Mouse (Mus musculus) heart, embryonic 13.5 days (tissue): ENCODE results near the gene Ascl3. TPM values are rescaled to one million over a fixed set of nuclear protein-coding genes. Genes with fewer than 3 reads are reported as not detected.

Experiments
- ATAC-seq: fragments of 200-750 bp; cut with Nextera tagmentation; 2 replicates; pipeline ENCODE4 v1.8.0; 2017; ENCODE audit warnings: moderate TSS enrichment; ENCODE audit not compliant: insufficient number of reproducible peaks, low FRiP score, low TSS enrichment; ENCODE audit errors: extremely low read depth
- H3K27ac ChIP-seq: fragments of 300-500 bp; sonication (generic); replicated peaks from 2 replicates; pipeline ENCODE4 v1.5.1; 2015; ENCODE audit warnings: moderate library complexity, mild to moderate bottlenecking, inconsistent platforms
- H3K27me3 ChIP-seq: fragments of 300-500 bp; sonication (generic); replicated peaks from 2 replicates; pipeline ENCODE4 v1.6.1; 2015; ENCODE audit warnings: mild to moderate bottlenecking, inconsistent platforms
- H3K36me3 ChIP-seq: fragments of 300-500 bp; sonication (generic); 2 replicates; pipeline ENCODE4 v1.6.1; 2015; ENCODE audit warnings: mild to moderate bottlenecking, inconsistent platforms
- H3K4me1 ChIP-seq: fragments of 300-500 bp; sonication (generic); 2 replicates; pipeline ENCODE4 v1.6.1; 2015; ENCODE audit warnings: inconsistent platforms
- H3K4me2 ChIP-seq: fragments of 300-500 bp; sonication (generic); 2 replicates; pipeline ENCODE4 v1.6.1; 2015; ENCODE audit warnings: inconsistent platforms, mild to moderate bottlenecking, moderate library complexity
- H3K4me3 ChIP-seq: fragments of 300-500 bp; sonication (generic); 2 replicates; pipeline ENCODE4 v1.5.1; 2015; ENCODE audit warnings: moderate library complexity, mild to moderate bottlenecking, inconsistent platforms
- H3K9ac ChIP-seq: fragments of 300-500 bp; sonication (generic); 2 replicates; pipeline ENCODE4 v1.6.1; 2015; ENCODE audit warnings: inconsistent platforms, mild to moderate bottlenecking, moderate library complexity
- H3K9me3 ChIP-seq: fragments of 300-500 bp; sonication (generic); 2 replicates; pipeline ENCODE4 v1.6.1; 2016; ENCODE audit warnings: inconsistent platforms
- WGBS: fragments of 180-500 bp; shearing (Covaris S2); methylation state at CpG from one replicate; pipeline ENCODE4 v1.1.7; 2015; ENCODE audit warnings: mixed read lengths; 5-methylcytosine and 5-hydroxymethylcytosine counted together
- polyA plus RNA-seq: library from polyadenylated mRNA; unstranded; fragments of >200 nt; fragmentation: Nextera tagmentation; extraction: Ambion mirVana; gene quantifications from 2 replicates; pipeline ENCODE4 v1.2.1, GENCODE M21; 2015

Gene Ascl3
- polyA plus RNA-seq: not detected in 2 replicates

DNA sequence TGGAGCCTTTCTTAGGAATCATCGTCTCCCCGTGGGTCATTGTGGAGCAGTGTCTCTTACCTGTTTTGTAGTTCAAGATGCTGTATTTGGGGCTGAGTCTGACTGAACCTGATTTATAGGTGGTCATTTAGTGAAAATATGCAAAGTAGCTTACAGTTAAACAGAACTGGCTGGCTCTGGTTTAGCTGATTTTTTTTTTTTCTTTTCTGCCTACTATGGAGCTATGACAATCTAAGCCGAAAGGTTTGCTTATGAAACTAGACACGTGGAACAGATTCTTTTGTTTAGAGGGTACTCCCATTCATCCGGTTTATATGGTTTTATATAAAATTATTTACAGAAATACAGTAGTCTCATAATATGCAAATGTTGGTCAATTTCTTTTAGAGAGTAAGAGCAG is at the start of gene Ascl3:
Gene Ascl3, minus strand, starts transcription at position 101 of the 400 bp plus-strand sequence.
- H3K9me3 ChIP-seq: no peaks in the 10 kb centered on the region
- no peak within 1 kb of the TSS for H3K4me3 ChIP-seq
- H3K4me2 ChIP-seq: no peak within 1 kb of the TSS
- peaks cover 13% of the 10 kb centered on the region for H3K36me3 ChIP-seq
- H3K4me1 ChIP-seq: peaks cover 17% of the 10 kb centered on the region
- 80% methylated on average over 5 of the region's 5 CpGs for WGBS
- ATAC-seq: no peak
- no peaks in the 10 kb centered on the region for H3K27me3 ChIP-seq
- H3K27ac ChIP-seq: no peak within 1 kb of the TSS
- peak within 1 kb of the TSS; percentile 44; the same call in 1 of the 2 replicates for H3K9ac ChIP-seq

DNA sequence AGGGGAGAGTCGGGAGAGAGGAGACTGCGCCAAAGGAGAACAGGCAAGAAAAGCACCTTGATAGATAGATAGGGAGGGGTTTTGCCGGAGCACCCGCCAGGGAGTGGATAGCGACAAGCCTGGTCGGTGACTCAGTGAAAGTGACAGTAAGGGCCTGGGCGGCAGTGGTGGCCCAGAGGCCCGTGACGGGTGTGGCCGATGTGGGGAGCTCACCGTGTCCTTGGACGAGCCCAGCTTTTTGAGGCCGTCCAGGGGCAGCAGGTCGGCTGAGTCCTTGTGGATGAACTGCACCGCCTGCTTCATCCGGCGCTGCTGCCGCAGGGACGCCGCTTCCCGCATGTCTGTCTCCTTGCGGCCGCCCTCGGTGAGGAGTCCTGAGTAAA is 49.6 kb upstream of the Ascl3 start:
- peaks cover 22% of the 10 kb centered on the region for H3K4me1 ChIP-seq
- H3K36me3 ChIP-seq: no peaks in the 10 kb centered on the region
- no peaks in the 10 kb centered on the region for H3K9me3 ChIP-seq
- peak; percentile 59; the same call in 1 of the 2 replicates for ATAC-seq
- peak overlapping the region; percentile 95 for H3K4me2 ChIP-seq
- no peak overlapping the region for H3K27ac ChIP-seq
- H3K27me3 ChIP-seq: peaks cover 73% of the 10 kb centered on the region
- WGBS: under 1% methylated on average over 24 of the region's 24 CpGs
- peak overlapping the region; percentile 62 for H3K9ac ChIP-seq
- H3K4me3 ChIP-seq: peak overlapping the region; percentile 58

DNA sequence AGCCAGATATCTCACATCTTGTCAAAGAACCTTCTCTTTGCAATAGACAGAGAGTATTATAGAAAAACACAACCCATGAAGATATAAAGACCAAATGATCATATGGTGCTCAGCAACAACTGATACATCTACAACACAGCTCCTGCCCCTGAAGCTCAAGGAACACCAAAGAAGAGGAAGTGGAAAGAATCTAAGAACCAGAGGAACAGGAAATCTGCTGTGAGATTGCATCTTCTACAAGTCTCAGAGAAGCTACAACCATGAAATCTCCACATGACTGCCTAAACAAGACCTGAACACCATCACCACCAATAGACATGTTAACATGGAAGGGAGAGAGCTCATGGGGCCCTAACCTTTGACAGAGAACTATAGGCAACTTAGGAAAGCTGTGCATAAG is 40.7 kb upstream of the Ascl3 start:
- Histone ChIP-seq H3K9me3 (no peaks in the 10 kb centered on the region), H3K4me3 (no peak overlapping the region), H3K36me3 (no peaks in the 10 kb centered on the region), H3K4me2 (no peak overlapping the region), H3K27me3 (peaks cover 4% of the 10 kb centered on the region; the same call in 1 of the 2 replicates), H3K27ac (no peak overlapping the region), H3K4me1 (no peaks in the 10 kb centered on the region), H3K9ac (no peak overlapping the region)
- no peak for ATAC-seq

DNA sequence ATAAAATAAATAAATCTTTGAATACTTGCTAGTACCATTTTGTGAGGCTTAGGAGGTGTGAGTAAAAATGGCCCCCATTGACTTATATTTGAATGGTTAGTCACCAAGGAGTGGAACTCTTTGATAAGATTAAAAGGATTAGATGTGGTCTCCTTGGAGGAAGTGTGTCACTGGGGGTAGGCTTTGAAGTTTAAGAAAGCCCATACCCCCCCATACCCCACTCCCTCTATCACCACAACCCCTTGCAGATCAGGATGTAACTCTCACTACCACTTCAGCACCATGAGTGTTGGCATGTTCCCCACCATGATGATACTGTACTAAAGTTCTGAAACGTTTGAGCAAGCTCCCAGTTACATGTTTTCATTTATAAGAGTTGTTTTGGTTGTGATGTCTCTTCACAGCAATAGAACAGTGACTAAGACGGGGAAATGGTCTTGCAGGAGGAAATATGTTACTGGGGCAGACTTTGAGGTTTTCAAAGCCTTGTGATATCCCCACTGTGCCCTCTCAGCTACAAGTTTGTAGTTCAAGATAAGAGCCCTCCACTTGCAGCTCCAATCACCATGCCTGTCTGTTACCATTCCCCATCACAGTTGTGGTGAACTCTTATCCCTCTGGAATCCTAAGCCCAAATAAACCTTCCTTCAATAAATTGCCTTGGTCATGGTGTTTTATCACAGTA is 37.3 kb upstream of the Ascl3 start:
- Histone ChIP-seq H3K27ac (no peak overlapping the region), H3K4me3 (no peak overlapping the region), H3K36me3 (no peaks in the 10 kb centered on the region), H3K4me2 (no peak overlapping the region), H3K27me3 (no peaks in the 10 kb centered on the region), H3K9me3 (no peaks in the 10 kb centered on the region), H3K4me1 (no peaks in the 10 kb centered on the region), H3K9ac (no peak overlapping the region)
- no peak for ATAC-seq
- 27% methylated on average over 2 of the region's 2 CpGs for WGBS

DNA sequence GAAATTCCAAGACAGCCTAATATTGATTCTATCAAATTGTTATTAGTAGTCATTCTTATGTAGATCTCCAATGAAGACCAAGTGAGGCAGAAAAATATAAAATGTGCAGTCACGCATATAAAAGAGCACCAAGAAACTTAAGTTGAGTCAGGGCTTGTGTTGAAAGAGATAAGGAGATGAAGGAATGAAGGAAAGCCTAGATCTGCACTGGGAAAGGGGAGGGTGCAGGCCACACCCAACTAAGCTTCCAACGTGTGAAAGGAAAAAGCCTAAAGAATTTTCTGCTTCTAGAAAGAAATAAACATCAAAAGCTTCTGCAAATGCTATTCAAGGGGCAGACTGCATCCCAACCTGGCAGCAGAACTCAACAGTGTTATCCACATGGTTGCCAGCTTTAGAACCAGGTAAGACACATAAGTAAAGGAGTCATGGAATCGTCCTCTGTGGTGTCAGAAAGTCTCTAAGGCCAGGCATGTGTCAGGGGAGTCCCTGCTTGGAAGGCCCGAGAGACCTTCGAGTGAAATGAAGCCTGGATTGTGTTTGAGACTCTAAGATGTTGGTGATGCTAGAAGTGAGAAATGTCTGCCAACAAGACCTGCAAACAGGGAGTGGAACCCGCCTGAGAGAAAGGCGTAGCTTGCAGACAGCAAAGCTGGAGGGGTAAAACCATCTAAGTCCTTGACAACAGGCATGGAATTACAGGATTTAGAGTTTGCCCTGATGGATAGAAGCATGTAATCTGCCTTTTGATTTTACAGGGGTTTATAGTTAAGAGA is 36.2 kb upstream of the Ascl3 start:
- Histone ChIP-seq H3K4me3 (no peak overlapping the region), H3K36me3 (no peaks in the 10 kb centered on the region), H3K4me2 (no peak overlapping the region), H3K27ac (no peak overlapping the region), H3K4me1 (no peaks in the 10 kb centered on the region), H3K9ac (no peak overlapping the region), H3K27me3 (no peaks in the 10 kb centered on the region), H3K9me3 (no peaks in the 10 kb centered on the region)
- no peak for ATAC-seq
- WGBS: 76% methylated on average over 7 of the region's 7 CpGs

DNA sequence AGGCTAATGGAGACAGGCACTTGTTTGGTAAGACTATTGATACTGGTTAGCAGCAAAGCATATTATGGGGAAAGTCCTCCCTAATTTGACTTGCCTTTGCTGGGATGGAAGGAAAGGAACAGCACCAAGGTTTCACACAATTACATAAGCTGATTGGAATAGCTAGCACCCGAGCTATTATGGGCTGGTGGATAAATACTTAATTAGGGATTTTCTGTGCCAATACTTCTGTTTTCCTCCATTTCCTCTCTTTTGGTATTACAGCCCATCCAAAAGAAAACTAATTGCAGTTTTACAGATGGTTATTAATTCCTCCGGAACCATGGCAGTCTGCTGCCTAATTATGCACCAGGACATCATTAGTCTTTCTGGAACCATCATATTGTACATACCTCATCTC is 32.5 kb upstream of the Ascl3 start:
- no peak for ATAC-seq
- Histone ChIP-seq H3K27ac (no peak overlapping the region), H3K36me3 (no peaks in the 10 kb centered on the region), H3K4me3 (no peak overlapping the region), H3K27me3 (no peaks in the 10 kb centered on the region), H3K4me1 (no peaks in the 10 kb centered on the region), H3K4me2 (no peak overlapping the region), H3K9me3 (no peaks in the 10 kb centered on the region), H3K9ac (no peak overlapping the region)
- WGBS: 75% methylated on average over 2 of the region's 2 CpGs

DNA sequence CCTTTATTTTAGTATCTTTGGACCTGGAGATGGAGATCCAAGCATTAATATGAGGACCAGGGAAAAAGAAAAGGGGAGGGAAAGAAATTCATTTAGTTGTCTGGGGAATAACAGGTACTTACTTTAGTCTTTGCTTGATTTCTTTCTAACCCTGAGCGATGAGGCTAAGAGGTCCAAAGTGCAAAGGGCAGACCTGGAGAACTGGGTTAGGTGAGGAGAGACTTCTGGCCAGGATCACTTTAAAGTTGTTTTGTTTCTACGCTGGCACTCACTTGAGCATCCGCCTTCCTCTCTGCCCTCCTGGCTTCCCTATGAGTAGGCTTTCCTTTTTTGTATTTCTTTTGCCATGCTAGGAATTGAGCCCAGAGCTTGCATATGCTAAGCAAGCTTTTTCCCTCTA is 24.8 kb upstream of the Ascl3 start:
- WGBS: 89% methylated on average over 3 of the region's 3 CpGs
- H3K9ac ChIP-seq: no peak overlapping the region
- H3K36me3 ChIP-seq: no peaks in the 10 kb centered on the region
- no peak for ATAC-seq
- no peak overlapping the region for H3K27ac ChIP-seq
- H3K4me3 ChIP-seq: no peak overlapping the region
- no peaks in the 10 kb centered on the region for H3K27me3 ChIP-seq
- H3K4me1 ChIP-seq: peaks cover 15% of the 10 kb centered on the region
- no peaks in the 10 kb centered on the region for H3K9me3 ChIP-seq
- H3K4me2 ChIP-seq: no peak overlapping the region

DNA sequence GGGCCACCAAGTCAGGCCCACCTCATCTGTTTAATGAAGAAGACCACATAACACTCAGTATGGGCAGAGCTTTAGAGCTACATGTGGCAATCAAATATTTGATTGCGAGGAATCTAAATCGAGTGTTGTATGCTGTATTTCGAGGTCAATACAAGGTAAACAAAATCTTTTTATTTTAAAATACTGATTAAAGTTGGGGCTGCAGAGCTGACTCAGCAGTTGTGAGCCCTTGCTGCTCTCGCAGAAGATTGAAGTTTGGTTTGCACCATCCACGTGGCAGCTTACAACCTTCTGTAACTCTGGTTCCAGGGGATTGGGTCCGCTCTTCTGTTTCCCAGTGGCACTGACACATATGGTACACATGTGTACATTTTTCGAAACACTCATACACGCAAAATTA is 22.5 kb upstream of the Ascl3 start:
- Histone ChIP-seq H3K9me3 (no peaks in the 10 kb centered on the region), H3K4me1 (peaks cover 25% of the 10 kb centered on the region), H3K9ac (no peak overlapping the region), H3K36me3 (peaks cover 4% of the 10 kb centered on the region; the same call in 1 of the 2 replicates), H3K4me3 (no peak overlapping the region), H3K27me3 (no peaks in the 10 kb centered on the region), H3K4me2 (no peak overlapping the region), H3K27ac (no peak overlapping the region)
- ATAC-seq: no peak
- 88% methylated on average over 8 of the region's 8 CpGs for WGBS

DNA sequence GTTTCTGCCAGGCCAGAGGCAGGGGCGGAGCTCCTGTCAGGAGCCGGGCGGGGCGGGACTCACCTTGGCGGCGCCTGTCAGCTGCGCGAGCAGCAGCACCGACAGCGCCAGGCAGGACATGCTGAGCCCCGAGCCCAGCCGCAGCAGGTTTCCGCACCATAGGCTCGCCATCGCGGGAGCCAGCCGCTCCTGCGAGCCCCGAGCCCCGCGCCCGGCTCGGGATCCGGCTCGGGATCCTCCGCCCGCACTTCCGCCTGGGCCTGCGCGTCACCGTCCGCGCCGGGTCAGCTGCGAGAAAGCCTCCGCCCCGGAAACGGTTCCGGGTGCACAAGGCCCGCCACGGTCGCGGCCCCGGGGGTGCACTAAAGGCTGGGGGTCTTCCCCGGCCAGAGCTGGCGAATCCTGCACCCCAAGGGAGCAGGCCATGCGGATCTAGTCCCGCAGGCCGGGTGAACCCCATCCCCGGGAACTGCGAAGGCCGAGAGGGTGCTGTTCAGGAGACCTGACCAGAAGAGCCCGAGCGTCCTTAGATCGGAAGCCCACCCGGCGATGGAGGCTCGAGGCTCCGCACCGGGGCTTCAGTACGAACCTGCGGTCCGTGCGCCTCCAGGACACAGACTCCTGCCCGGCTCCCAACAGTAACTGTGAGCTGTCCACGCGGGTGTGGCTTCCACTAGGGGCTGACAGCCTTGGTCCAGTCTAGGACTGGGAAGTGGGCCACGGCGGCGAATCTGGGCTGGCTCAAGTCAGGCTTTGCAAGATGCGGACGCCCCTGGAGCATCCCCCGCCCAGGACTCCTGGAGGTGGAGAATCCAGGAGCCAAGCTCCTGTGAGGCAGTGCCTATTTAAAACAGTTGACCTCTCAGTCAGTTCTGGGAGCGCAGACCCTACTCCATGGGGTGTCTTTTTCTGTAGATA is 20.7 kb upstream of the Ascl3 start, which contains the start of gene Tmem9b:
Gene Tmem9b, minus strand, starts transcription at position 868 of the 918 bp plus-strand sequence.
- Histone ChIP-seq H3K9me3 (no peaks in the 10 kb centered on the region), H3K27me3 (no peaks in the 10 kb centered on the region), H3K36me3 (peaks cover 7% of the 10 kb centered on the region; the same call in 1 of the 2 replicates), H3K4me3 (peak within 1 kb of the TSS; percentile 62), H3K27ac (peak within 1 kb of the TSS; percentile 81), H3K4me1 (peaks cover 25% of the 10 kb centered on the region), H3K4me2 (peak within 1 kb of the TSS; percentile 87), H3K9ac (peak within 1 kb of the TSS; percentile 86)
- peak; percentile 83 for ATAC-seq
- under 1% methylated on average over 72 of the region's 74 CpGs for WGBS

DNA sequence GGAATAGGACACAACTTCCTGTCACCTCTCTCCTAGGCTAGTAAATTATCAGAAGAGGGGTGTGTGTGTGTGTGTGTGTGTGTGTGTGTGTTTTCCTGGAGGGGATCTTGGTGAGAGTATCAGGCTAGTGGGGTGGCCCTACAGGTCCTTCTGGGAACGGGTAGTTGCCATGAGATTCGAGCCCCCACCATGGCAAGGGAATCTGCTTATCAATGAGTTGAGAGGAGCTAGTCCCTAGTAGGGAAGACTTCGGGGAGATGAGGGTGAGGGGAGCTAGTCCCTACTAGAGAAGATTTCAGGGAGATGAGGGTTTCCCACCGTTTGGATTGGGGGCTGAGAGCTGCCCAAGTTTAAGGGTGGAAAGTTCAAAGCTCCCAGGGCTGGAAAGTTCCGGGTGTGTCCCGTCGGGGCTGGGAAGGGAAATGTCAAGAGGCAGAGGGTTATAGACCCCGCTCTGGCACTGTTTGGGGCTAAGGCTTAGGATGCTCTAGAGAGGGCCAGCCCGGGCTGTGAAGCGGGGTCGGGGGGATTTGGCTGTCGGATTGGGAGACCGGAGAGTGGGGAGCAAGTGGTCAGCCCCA is 20.0 kb upstream of the Ascl3 start:
- no peak for ATAC-seq
- 1% methylated on average over 13 of the region's 13 CpGs for WGBS

DNA sequence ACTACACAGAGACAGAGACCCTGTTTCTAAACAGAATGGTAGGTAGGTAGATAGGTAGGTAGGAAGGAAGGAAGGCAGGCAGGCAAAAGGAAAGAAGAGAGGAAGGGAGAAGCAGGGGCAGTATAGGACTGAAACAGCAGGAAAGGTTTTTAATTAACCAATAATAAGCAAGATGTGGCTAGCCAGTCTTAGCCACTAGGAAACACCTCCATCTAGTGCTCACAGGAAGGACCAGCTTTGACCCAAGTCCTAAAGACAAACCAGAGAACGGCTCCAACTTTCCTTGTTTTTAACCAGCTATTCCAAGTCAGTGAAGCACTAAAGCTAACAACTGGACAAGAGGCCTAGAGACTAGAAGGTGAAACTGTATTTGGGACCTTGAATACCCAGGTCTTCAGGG is 16.2 kb upstream of the Ascl3 start:
- H3K36me3 ChIP-seq: peaks cover 49% of the 10 kb centered on the region
- no peak overlapping the region for H3K27ac ChIP-seq
- H3K27me3 ChIP-seq: no peaks in the 10 kb centered on the region
- no peak overlapping the region for H3K4me2 ChIP-seq
- H3K9ac ChIP-seq: no peak overlapping the region
- H3K4me3 ChIP-seq: no peak overlapping the region
- ATAC-seq: no peak
- 44% methylated on average over 1 of the region's 1 CpGs for WGBS
- H3K4me1 ChIP-seq: peaks cover 16% of the 10 kb centered on the region
- H3K9me3 ChIP-seq: no peaks in the 10 kb centered on the region

More for the DNA sequence above, 20.0 kb upstream of the Ascl3 start:
- H3K9ac ChIP-seq: peak overlapping the region; percentile 86
- no peaks in the 10 kb centered on the region for H3K9me3 ChIP-seq
- H3K4me1 ChIP-seq: peaks cover 25% of the 10 kb centered on the region
- H3K27ac ChIP-seq: peak overlapping the region; percentile 81
- peak overlapping the region; percentile 62 for H3K4me3 ChIP-seq
- H3K27me3 ChIP-seq: no peaks in the 10 kb centered on the region
- peak overlapping the region; percentile 87 for H3K4me2 ChIP-seq
- peaks cover 13% of the 10 kb centered on the region for H3K36me3 ChIP-seq
